Mouse (Mus musculus) bone marrow, adult 2 months (tissue): ENCODE measurements around the gene Rbbp5. TPM values are rescaled to one million over a fixed set of nuclear protein-coding genes. Genes with fewer than 3 reads are reported as not detected.

Source experiments
- H3K27ac ChIP-seq: fragments of 200-500 bp; 2 replicates; pipeline ENCODE4 v1.5.1; 2012; ENCODE audit warnings: low read depth, mild to moderate bottlenecking, control low read depth, inconsistent platforms, low read length; ENCODE audit not compliant: control insufficient read depth, poor library complexity, insufficient read depth
- H3K4me1 ChIP-seq: fragments of 200-500 bp; 2 replicates; pipeline ENCODE4 v1.6.1; 2011; ENCODE audit warnings: low read length; ENCODE audit not compliant: control insufficient read depth, insufficient read depth
- H3K4me3 ChIP-seq: fragments of 200-500 bp; replicated peaks from 2 replicates; pipeline ENCODE3; 2011; ENCODE audit warnings: mild to moderate bottlenecking, low read depth, low read length, control low read depth; ENCODE audit not compliant: control insufficient read depth
- CTCF ChIP-seq: fragments of 200-500 bp; IDR thresholded peaks from 2 replicates; pipeline ENCODE4 v1.5.1; 2011; ENCODE audit warnings: low read length, control low read depth; ENCODE audit not compliant: control insufficient read depth, insufficient read depth
- POLR2A ChIP-seq: fragments of 200-500 bp; IDR thresholded peaks from 2 replicates; pipeline ENCODE4 v1.6.1; 2011; ENCODE audit warnings: low read depth, mild to moderate bottlenecking, control low read depth, low read length, borderline replicate concordance; ENCODE audit not compliant: control insufficient read depth
- WGBS: fragments of 180-500 bp; shearing (Covaris S2); methylation state at CpG from one replicate; pipeline ENCODE4 v1.1.7; 2018; 5-methylcytosine and 5-hydroxymethylcytosine counted together
- polyA plus RNA-seq: library from polyadenylated mRNA; stranded (reverse); fragments of >200 nt; gene quantifications from 2 replicates; pipeline ENCODE4 v1.2.4, GENCODE M21; 2011; ENCODE audit warnings: low replicate concordance; ENCODE audit not compliant: missing spikeins, insufficient read depth, insufficient read length

Rbbp5 gene
- polyA plus RNA-seq, 1 experiment = 25.5 TPM

DNA sequence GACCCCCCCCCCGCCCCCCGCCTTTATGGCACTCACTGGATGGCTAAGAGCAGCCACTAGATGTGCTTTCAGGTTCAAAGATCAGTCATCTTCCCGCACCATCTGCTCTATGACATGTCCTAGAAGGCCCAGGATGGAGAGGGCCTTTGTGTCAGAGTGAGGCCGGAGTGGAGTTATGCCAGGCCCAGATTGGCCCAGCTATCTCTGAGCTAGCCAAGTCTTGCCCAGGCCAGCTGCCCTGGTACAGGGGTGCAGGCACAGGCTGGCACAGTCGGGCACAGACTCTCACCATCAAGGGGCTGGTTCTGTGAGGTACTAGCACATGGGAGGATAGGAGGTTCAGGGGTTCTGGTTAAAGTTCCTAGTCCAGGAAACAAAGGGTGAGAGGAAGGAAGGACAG lies 60.6 kb downstream of the Rbbp5 start:
- WGBS = 76% methylated on average over 5 of the region's 5 CpGs
- peaks cover 1% of the 10 kb centered on the region; the same call in 1 of the 2 replicates for H3K4me1 ChIP-seq
- no peak overlapping the region for H3K4me3 ChIP-seq
- H3K27ac ChIP-seq = no peak overlapping the region
- no peak for TF ChIP-seq CTCF

DNA sequence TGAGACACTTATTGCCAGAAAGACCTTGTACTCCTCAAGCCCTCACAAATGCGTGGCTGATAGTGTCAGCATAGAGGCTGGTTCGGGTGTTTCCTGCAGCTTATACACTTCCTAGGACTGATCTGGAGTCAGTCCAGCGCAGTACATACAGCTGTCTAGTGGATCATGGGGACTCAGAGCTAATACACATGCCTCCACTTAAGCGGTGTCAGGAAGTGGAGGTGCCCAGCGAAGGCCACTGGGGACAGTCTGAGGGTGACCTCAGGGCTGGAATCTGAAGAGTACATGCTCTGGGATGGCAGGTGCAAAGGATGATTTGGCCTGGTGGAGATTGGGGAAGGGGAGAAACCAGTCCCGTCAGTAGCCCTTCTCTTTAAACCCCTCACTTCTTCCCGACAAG lies 63.5 kb downstream of the Rbbp5 start:
- WGBS = 39% methylated on average over 7 of the region's 7 CpGs
- H3K4me1 ChIP-seq = no peaks in the 10 kb centered on the region
- H3K4me3 ChIP-seq = no peak overlapping the region
- no peak overlapping the region for H3K27ac ChIP-seq
- TF ChIP-seq CTCF = no peak
- TF ChIP-seq POLR2A = no peak

DNA sequence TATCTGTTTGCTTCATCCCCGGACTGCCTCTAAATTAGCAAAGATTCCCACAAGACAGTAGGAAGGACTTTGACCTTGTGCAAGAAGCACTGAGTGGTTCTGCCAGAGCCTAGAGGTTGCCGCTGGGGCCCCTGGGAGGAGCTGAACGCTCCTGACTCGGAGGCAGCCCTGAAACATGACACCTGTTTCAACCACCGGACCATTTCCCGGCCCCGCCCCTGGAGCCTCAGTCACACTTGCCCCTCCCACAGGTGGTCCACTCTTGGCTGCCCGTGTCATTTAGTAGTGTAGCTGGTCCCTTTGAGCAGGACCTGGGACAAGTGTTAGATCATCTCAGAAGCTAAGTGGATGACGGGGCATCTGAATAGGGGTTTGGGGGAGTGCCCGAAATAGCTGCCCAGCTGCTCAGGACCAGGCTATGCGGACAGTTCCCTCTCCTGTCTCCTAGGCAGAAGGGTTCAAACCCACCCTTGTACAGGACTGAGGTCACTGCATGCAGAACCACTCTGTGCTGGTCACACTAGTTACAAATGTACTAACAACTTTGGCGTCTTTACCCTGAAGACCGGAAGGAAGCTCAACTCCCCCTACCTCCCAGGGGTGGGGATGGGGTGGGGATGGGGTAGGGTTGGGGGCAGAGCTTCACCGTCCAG lies 64.1 kb downstream of the Rbbp5 start:
- Histone ChIP-seq H3K4me3 (no peak overlapping the region), H3K4me1 (no peaks in the 10 kb centered on the region), H3K27ac (no peak overlapping the region)
- TF ChIP-seq POLR2A (no peak), CTCF (no peak)
- 6% methylated on average over 14 of the region's 14 CpGs for WGBS

DNA sequence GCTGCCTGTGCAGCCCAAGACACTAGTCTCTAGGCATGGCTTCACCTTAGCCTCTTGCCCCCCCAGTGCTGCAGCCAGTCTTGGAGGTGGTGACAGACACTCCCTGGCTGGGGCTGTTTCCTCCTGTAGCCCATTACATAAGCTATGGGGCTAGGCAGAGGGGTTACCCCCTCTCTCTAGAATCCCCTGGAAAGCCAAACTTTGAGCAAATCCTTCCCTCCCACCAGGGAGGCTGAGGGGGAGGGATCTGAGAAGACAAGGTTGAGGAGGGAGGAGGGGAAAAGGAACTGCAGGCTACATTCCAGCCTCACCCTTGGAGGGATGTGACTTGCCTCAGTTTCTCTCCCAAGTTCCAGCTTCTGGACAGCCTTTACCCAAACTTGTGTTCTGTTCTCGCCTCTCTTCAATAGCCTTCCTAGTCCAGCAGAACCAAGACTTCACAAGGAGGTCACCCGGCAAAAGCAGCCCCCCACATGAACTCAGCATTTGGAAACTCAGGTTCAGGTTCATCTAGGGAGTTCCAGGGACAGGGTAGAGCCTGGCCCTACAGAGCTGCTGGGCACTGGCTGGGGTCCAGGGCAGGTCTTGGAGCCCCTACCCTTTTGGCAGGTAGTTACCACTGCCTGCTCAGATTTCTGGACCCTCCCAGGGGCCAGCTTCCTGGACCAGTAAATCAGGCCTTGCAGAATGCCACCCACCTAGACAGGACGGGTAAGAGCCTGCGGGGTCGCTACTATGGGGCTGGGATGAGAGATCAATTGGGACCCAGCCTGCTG lies 64.8 kb downstream of the Rbbp5 start:
- Histone ChIP-seq H3K4me1 (no peaks in the 10 kb centered on the region), H3K4me3 (no peak overlapping the region), H3K27ac (no peak overlapping the region)
- TF ChIP-seq POLR2A = no peak
- TF ChIP-seq CTCF = no peak
- 10% methylated on average over 5 of the region's 5 CpGs for whole genome bisulfite sequencing

DNA sequence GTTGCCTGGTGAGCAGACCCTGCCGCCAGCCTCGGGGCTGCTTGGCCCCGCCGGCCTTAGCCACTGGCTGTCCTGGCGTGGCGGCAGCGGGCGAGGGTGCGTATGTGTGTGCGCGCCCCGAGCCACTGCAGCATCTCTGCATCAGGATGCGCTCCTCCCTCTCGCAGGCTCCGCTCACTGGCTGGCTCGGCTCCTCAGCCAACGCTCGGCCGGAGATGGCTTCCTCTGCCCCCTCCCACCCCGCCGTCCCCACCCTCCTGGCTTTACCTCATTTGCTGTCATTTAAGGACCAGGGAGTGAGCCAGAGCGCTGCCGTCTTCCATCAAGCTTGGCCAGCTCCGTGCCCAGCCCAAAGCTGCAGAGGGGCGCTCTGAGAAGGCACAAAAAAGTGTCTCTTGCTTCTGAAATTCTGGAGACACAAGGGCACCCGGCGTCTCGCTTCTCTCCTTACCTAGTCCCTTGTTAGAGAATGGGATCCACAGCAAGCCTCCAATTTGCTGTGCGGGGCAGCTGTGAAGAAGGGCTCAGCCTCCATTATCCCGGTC lies 65.7 kb downstream of the Rbbp5 start, which contains the start of gene Cntn2:
TSS of gene Cntn2 (minus strand) at position 495 of the 545 bp plus-strand sequence.
- 6% methylated on average over 30 of the region's 30 CpGs for WGBS
- no peak within 1 kb of the TSS for H3K27ac ChIP-seq
- TF ChIP-seq POLR2A (no peak), CTCF (no peak)

DNA sequence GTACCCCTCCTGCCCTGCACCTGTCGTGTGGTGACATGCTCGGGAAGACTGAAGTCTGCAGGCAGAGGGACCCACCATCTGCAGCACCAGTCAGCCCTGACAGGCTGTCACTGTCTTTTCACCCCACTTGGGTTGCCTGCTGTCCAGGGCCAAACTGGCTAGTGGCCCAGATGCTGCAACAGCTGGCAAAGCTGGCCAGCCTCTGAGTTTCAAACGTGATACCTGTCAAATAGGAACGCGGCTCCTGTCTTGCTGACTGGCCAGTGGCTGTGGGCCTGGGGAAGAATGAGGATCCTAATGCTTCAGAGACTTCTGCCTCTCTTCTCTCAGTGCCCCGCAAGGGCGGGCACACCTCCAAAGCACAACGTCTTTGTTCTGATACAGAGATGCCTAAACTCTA lies 66.6 kb downstream of the Rbbp5 start:
- WGBS = 70% methylated on average over 8 of the region's 8 CpGs
- Histone ChIP-seq H3K4me3 (no peak overlapping the region), H3K4me1 (no peaks in the 10 kb centered on the region), H3K27ac (no peak overlapping the region)
- TF ChIP-seq POLR2A = no peak
- TF ChIP-seq CTCF = no peak

More for the DNA sequence above, 65.7 kb downstream of the Rbbp5 start, which contains the start of gene Cntn2:
- no peaks in the 10 kb centered on the region for H3K4me1 ChIP-seq
- H3K4me3 ChIP-seq = no peak within 1 kb of the TSS

Other genes starting within 250 kb of the Rbbp5 start
- not detected in 2 replicates for gene Gm10188, start 247.6 kb upstream of the Rbbp5 start, polyA plus RNA-seq
- gene Klhdc8a, start 178.7 kb upstream of the Rbbp5 start, polyA plus RNA-seq = not detected in 2 replicates
- 5.2 and 16.4 TPM in 2 replicates for gene Nuak2, start 161.2 kb upstream of the Rbbp5 start, polyA plus RNA-seq
- gene Tmcc2, start 86.1 kb upstream of the Rbbp5 start, polyA plus RNA-seq = 246 and 316 TPM in 2 replicates
- 9.6 and 13.7 TPM in 2 replicates for gene Dstyk, start 59.8 kb upstream of the Rbbp5 start, polyA plus RNA-seq
- gene Tmem81, start 28.9 kb downstream of the Rbbp5 start, polyA plus RNA-seq = 6.3 and 12.1 TPM in 2 replicates
- not detected in 2 replicates for gene Cntn2, start 65.9 kb downstream of the Rbbp5 start, polyA plus RNA-seq